Mouse (Mus musculus): ENCODE data around the gene Plekhh1.

- TF ChIP-seq POLR2A (IDR thresholded peaks at IDR 0.05; ENCODE audit: low read depth, low read length) (no peak), CTCF (IDR thresholded peaks at IDR 0.05; ENCODE audit: borderline replicate concordance, insufficient read depth, low read length) (no peak)
Observed at GRCm38 (mm10) chr12:79002406-79002805, 26.6 kb upstream of the Plekhh1 start.

All from embryonic fibroblast, embryonic 13.5 days (primary cell).